Mouse (Mus musculus) bone marrow, adult 2 months (tissue): ENCODE data around the gene Tipin.

Source experiments
- CTCF ChIP-seq: fragments of 200-500 bp; IDR thresholded peaks from 2 replicates; pipeline ENCODE4 v1.5.1; 2011; ENCODE audit warnings: low read length, control low read depth; ENCODE audit not compliant: control insufficient read depth, insufficient read depth
- POLR2A ChIP-seq: fragments of 200-500 bp; IDR thresholded peaks from 2 replicates; pipeline ENCODE4 v1.6.1; 2011; ENCODE audit warnings: low read depth, mild to moderate bottlenecking, control low read depth, low read length, borderline replicate concordance; ENCODE audit not compliant: control insufficient read depth

DNA sequence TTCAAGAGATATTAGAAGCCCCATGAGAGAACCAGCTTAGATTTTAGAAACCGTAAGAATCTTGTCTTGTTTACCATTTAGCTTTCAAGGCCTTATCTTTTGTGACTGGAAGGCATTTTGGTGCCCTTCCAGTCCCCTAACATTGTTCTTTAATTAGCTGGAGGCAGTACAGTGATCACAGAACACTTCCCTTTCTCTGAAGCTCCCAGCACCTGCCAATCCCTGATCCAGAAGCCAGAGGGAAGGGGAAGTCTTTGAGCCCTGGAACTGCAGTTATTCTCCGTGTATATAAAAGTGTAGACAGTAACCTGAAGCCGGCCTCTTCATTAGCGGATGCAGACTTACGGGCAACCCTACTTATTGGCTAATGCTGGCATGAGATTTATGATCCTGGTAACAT lies 68.1 kb downstream of the Tipin start:
- TF ChIP-seq CTCF (no peak), POLR2A (no peak)
